Mouse (Mus musculus): ENCODE measurements around the gene Axin2.

DNA sequence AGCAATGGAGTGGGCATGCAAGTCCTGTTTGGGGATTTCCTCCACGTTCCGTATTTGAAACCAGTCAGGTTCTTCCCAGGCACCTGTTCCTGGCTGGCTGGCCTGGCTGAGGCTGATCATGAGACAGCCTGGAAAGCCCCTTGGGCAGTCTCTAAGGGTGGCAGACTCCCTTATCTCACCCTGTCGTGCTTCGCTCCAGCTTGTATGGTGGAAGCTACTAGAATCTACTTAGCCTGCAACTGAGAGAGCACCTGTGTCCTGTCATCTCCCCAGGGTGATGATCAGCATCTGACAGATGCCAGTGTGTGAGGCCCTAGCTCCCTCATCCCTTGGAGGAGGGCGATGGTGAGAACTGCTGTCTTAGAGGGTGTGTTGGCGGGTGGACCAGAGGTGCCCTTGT, 21.7 kb upstream of the Axin2 start:
- TF ChIP-seq CTCF (IDR thresholded peaks at IDR 0.05; ENCODE audit: low read depth) = no peak
- no peak for TF ChIP-seq EP300 (IDR thresholded peaks at IDR 0.05; ENCODE audit: low read depth)
